Mouse (Mus musculus): ENCODE results near the gene Prkab2.

- no peak for TF ChIP-seq EP300 (IDR thresholded peaks at IDR 0.05; ENCODE audit: insufficient read depth, low read depth, low read length)
- no peak for TF ChIP-seq CTCF (IDR thresholded peaks at IDR 0.05; ENCODE audit: low read depth, low read length)
Measured at GRCm38 (mm10) chr3:97633456-97633855, 24.5 kb upstream of the Prkab2 start.

Measured in ES-Bruce4 (cell line).